Comparison of ENCODE assay signal across 32 mouse cellular contexts in genomic region chr9:97027361-97027760, GRCm38 (mm10). TPM values are rescaled to one million over a fixed set of nuclear protein-coding genes. Genes with fewer than 3 reads are reported as not detected.
"Had no signal": no experiment of that assay in that cellular context is flagged by ENCODE, and none has a peak within 500 bp of the region (broad histone marks: within the 10 kb centered on the region; RNA-seq: fewer than 3 reads in every experiment).

No protein-coding gene starts in this region.

- DNase-seq: left cerebral cortex, postnatal 4 days; liver; liver, embryonic 13.5 days; liver, postnatal 0 days; lung, adult 18-20 months; lung, adult 2 months; lung, embryonic 14.5 days; lung, postnatal 10 days; lung, postnatal 14 days; lung, postnatal 36 days; lung, postnatal 4 days had no signal

- H3K27me3 ChIP-seq: limb, embryonic 15.5 days; lung, embryonic 15.5 days; midbrain, embryonic 13.5 days; midbrain, embryonic 15.5 days had no signal

- H3K9me3 ChIP-seq: limb, embryonic 10.5 days; limb, embryonic 12.5 days; limb, embryonic 13.5 days; limb, embryonic 15.5 days; liver, embryonic 12.5 days; liver, embryonic 13.5 days; liver, embryonic 15.5 days; lung, embryonic 15.5 days; midbrain, embryonic 10.5 days; midbrain, embryonic 13.5 days; midbrain, embryonic 15.5 days had no signal

- ATAC-seq: liver, embryonic 12.5 days; liver, postnatal 0 days; lung, postnatal 0 days; midbrain, embryonic 13.5 days; midbrain, embryonic 15.5 days; midbrain, embryonic 16.5 days had no signal

- H3K27ac ChIP-seq: left cerebral cortex, adult 2 months; limb, embryonic 10.5 days; limb, embryonic 12.5 days; limb, embryonic 13.5 days; limb, embryonic 15.5 days; liver, embryonic 12.5 days; liver, embryonic 13.5 days; liver, embryonic 14.5 days; liver, embryonic 15.5 days; lung, embryonic 15.5 days; macrophage; midbrain, embryonic 10.5 days; midbrain, embryonic 12.5 days; midbrain, embryonic 13.5 days; midbrain, embryonic 15.5 days had no signal

- H3K36me3 ChIP-seq: limb, embryonic 10.5 days; limb, embryonic 12.5 days; limb, embryonic 13.5 days; limb, embryonic 15.5 days; liver, embryonic 12.5 days; liver, embryonic 13.5 days; liver, embryonic 15.5 days; lung, embryonic 15.5 days; midbrain, embryonic 10.5 days; midbrain, embryonic 12.5 days; midbrain, embryonic 13.5 days; midbrain, embryonic 15.5 days had no signal

- H3K4me2 ChIP-seq: limb, embryonic 12.5 days; limb, embryonic 13.5 days; limb, embryonic 15.5 days; liver, embryonic 11.5 days; liver, embryonic 12.5 days; liver, embryonic 13.5 days; liver, embryonic 15.5 days; lung, embryonic 14.5 days; lung, embryonic 15.5 days; midbrain, embryonic 12.5 days; midbrain, embryonic 13.5 days; midbrain, embryonic 15.5 days had no signal

- H3K9ac ChIP-seq: limb, embryonic 12.5 days; limb, embryonic 13.5 days; limb, embryonic 15.5 days; liver, embryonic 12.5 days; liver, embryonic 13.5 days; liver, embryonic 14.5 days; liver, embryonic 15.5 days; liver, postnatal 0 days; lung, embryonic 14.5 days; lung, embryonic 15.5 days; midbrain, embryonic 12.5 days; midbrain, embryonic 13.5 days; midbrain, embryonic 15.5 days had no signal

- H3K4me3 ChIP-seq: left cerebral cortex, adult 2 months; limb, embryonic 10.5 days; limb, embryonic 12.5 days; limb, embryonic 13.5 days; limb, embryonic 15.5 days; liver, embryonic 12.5 days; liver, embryonic 13.5 days; liver, embryonic 15.5 days; lung, embryonic 15.5 days; megakaryocyte, embryonic 14.5 days; midbrain, embryonic 10.5 days; midbrain, embryonic 12.5 days; midbrain, embryonic 13.5 days; midbrain, embryonic 15.5 days; myocyte had no signal

- H3K4me1 ChIP-seq: limb, embryonic 10.5 days; limb, embryonic 15.5 days; liver, embryonic 12.5 days; liver, embryonic 13.5 days; liver, embryonic 15.5 days; lung, embryonic 15.5 days; megakaryocyte, embryonic 14.5 days; midbrain, embryonic 12.5 days; midbrain, embryonic 13.5 days; midbrain, embryonic 15.5 days had no signal

RNA-seq across cellular contexts. Expression of gene Spsb4, which starts 8.7 kb away (rescaled TPM):
- total RNA-seq: megakaryocyte-erythroid progenitor cell, adult 5-6 weeks; monocyte, adult 5-6 weeks had no signal
